Mouse (Mus musculus) lung, adult 2 months (tissue): ENCODE results near the gene Acsm3.

Source experiments
- CTCF ChIP-seq: fragments of 200-500 bp; IDR thresholded peaks from 2 replicates; pipeline ENCODE4 v1.5.1; 2011; ENCODE audit warnings: mild to moderate bottlenecking, low read length, control low read depth; ENCODE audit not compliant: insufficient read depth
- POLR2A ChIP-seq: fragments of 200-500 bp; IDR thresholded peaks from 2 replicates; pipeline ENCODE4 v1.6.1; 2011; ENCODE audit warnings: low read depth, mild to moderate bottlenecking, control low read depth, low read length, borderline replicate concordance; ENCODE audit errors: extremely low read depth

GRCm38 (mm10) chr7:119762166-119762697 is 1.5 kb downstream of the Acsm3 start:
- TF ChIP-seq CTCF (no peak), POLR2A (no peak)
